Mouse (Mus musculus) c-Kit-positive CD71-negative TER-119-negative erythroid progenitor cells, embryonic 14.5 days (primary cell): Measurements from ENCODE around the gene Sufu.

Experiments
- DNase-seq: peaks from one replicate; pipeline ENCODE4 v3.0.0-alpha.2; 2013; ENCODE audit warnings: low read depth

Sufu gene

GRCm38 (mm10) chr19:46466160-46466559 lies 69.5 kb downstream of the Sufu start:
- no peak for DNase-seq

GRCm38 (mm10) chr19:46467051-46467503 lies 70.4 kb downstream of the Sufu start:
- no peak for DNase-seq

- DNase-seq: no peak
Measured at GRCm38 (mm10) chr19:46470364-46471240, 73.9 kb downstream of the Sufu start.

- DNase-seq: no peak
Measured at GRCm38 (mm10) chr19:46471324-46472093, 74.8 kb downstream of the Sufu start.

GRCm38 (mm10) chr19:46477432-46477845 lies 80.7 kb downstream of the Sufu start:
- DNase-seq: no peak

GRCm38 (mm10) chr19:46478242-46478641 lies 81.5 kb downstream of the Sufu start:
- no peak for DNase-seq

- DNase-seq: no peak
Measured at GRCm38 (mm10) chr19:46478826-46479225, 82.1 kb downstream of the Sufu start.

GRCm38 (mm10) chr19:46479306-46480075 lies 82.8 kb downstream of the Sufu start:
- DNase-seq: no peak

GRCm38 (mm10) chr19:46480624-46481345 lies 84.1 kb downstream of the Sufu start:
- no peak for DNase-seq

GRCm38 (mm10) chr19:46481352-46481751 lies 84.7 kb downstream of the Sufu start:
- DNase-seq: no peak

- no peak for DNase-seq
Measured at GRCm38 (mm10) chr19:46481756-46482155, 85.1 kb downstream of the Sufu start.

- no peak for DNase-seq
Measured at GRCm38 (mm10) chr19:46482896-46483516, 86.3 kb downstream of the Sufu start.

- DNase-seq: no peak
Measured at GRCm38 (mm10) chr19:46483701-46484328, 87.1 kb downstream of the Sufu start.

GRCm38 (mm10) chr19:46484518-46484917 lies 87.8 kb downstream of the Sufu start:
- no peak for DNase-seq

GRCm38 (mm10) chr19:46485847-46486246 lies 89.2 kb downstream of the Sufu start:
- no peak for DNase-seq

- no peak for DNase-seq
Measured at GRCm38 (mm10) chr19:46486709-46487108, 90.0 kb downstream of the Sufu start.

- DNase-seq: no peak
Measured at GRCm38 (mm10) chr19:46489448-46489847, 92.8 kb downstream of the Sufu start.

GRCm38 (mm10) chr19:46490634-46491033 lies 93.9 kb downstream of the Sufu start:
- no peak for DNase-seq

GRCm38 (mm10) chr19:46495136-46495535 lies 98.4 kb downstream of the Sufu start:
- no peak for DNase-seq

- no peak for DNase-seq
Measured at GRCm38 (mm10) chr19:46497230-46497629, 100.5 kb downstream of the Sufu start.

GRCm38 (mm10) chr19:46499539-46499835 lies 102.8 kb downstream of the Sufu start:
- DNase-seq: no peak
